Mouse (Mus musculus): ENCODE results near the gene Atp5d.

DNA sequence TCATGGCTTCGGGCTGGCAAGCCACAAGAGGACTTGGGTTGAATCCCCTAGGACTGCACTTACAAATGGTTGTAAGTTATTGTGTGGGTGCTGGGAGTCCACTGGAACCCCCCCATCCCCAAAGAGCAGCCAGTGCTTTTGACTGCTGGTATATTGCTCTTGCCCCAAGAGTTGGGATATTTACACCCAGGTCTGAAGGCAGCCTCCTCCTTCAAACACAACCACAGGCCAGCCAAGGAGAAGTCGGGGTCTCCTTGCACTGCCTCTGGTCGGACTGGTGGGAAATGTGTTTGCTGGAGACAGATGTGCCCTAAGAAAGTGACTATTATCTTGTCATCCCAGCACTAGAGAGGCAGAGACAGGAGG is 23.8 kb downstream of the Atp5d start:
- TF ChIP-seq ZC3H11A (IDR thresholded peaks at IDR 0.05; ENCODE audit: borderline replicate concordance, low read depth, low read length) = no peak
- TF ChIP-seq ZNF384 (IDR thresholded peaks at IDR 0.05; ENCODE audit: low read depth, low read length) = no peak
- TF ChIP-seq CHD2 (IDR thresholded peaks at IDR 0.05; ENCODE audit: low read depth, low read length) = no peak
- no peak for TF ChIP-seq HCFC1 (IDR thresholded peaks at IDR 0.05; ENCODE audit: borderline replicate concordance, insufficient read depth, low read length)
